Mouse (Mus musculus): Measurements from ENCODE around the gene Celsr3.
A peak's percentile ranks its signal among the peaks of the same experiment; 100 is the strongest.

Gene Celsr3

DNA sequence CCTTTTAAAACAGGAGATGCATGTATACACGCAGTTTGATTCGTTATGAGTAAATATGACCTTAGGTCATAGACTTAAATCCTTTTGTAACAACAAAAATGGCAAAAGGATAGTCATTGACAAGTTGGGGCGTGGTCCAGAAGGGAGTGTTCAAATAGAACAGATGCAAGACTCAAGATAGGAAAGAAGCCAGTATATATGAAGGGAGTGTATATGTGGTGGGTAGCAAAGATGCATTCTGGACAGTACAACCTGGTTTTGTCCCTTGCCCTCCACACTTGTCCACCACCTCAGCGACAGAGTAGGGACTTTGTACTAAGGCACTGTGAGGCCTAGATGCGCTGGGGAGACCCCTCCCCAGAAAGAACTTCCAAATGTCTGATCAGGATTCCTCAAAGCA lies 18.4 kb upstream of the Celsr3 start:
- no peak for DNase-seq

DNA sequence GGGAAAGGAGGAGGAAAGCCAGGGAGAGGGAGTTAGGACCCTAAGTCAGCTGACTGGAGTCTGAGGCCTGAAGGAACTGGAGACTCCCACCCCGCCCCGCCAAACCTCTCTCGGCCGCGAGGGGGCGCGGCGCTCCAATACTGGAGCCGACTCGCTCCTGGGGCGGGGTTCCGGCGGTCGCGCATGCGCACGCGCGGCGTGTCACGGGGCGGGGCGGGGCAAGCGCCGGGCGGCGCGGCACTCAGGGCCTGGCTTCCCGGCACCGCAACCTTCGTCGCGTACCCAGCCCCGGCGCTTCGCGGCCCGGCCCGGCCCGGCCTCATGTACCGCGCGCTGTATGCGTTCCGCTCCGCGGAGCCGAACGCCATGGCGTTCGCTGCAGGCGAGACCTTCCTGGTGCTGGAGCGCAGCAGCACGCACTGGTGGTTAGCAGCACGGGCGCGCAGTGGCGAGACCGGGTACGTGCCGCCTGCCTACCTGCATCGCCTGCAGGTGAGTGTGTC lies 17.9 kb upstream of the Celsr3 start, which contains the start of gene Nckipsd:
Nckipsd (plus strand) TSS at position 206 of the 503 bp plus-strand sequence.
- DNase-seq: peak; percentile 94

GRCm38 (mm10) chr9:108809188-108809587 lies 16.9 kb upstream of the Celsr3 start:
- peak; percentile 49 for DNase-seq

- peak; percentile 19 for DNase-seq
These were observed 16.4 kb upstream of the Celsr3 start for GRCm38 (mm10) chr9:108809723-108810122.

GRCm38 (mm10) chr9:108810516-108810915 lies 15.6 kb upstream of the Celsr3 start:
- peak; percentile 47 for DNase-seq

DNA sequence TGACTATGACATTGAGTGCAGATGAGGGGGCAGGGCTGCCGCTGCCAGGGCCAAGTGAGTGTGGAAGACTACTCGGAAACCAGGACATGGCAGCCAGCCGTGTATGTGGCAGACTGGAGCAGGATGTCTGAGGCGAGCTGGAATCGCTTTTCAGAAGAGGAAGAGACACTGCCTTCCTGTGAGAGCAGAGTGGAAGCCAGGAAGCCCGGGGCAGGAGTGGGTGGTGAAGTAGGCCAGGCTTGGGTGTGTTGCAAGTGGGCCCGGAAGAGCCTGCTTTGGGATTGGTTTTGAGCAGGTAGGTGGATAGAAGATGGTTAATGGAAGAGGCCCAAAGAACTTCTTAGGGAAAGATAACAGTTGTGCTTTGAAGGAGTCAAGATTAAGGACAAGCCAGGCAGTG lies 10.6 kb upstream of the Celsr3 start:
- DNase-seq: peak; percentile 13

DNA sequence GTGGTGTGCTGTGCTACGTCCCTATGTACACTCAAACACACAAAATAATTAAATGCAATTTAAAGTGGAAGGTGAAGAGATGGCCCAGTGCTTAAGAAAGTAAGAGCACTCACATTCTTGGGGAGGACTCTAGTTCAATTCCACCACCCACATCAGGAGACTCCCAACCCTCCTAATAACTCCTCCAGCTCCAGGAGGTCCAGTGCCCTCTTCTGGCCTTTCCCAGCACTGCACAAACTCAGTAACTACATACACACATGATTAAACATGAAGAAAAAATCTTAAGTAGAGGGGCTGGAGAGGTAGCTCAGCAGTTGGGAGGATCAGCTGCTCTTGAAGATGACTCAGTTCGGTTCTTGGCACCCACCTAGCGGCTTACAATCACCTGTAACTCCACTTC lies 6.6 kb upstream of the Celsr3 start:
- peak; percentile 63 for DNase-seq

- DNase-seq: no peak
These were observed 6.0 kb upstream of the Celsr3 start for GRCm38 (mm10) chr9:108820077-108820476.

- no peak for DNase-seq
These were observed 1.9 kb upstream of the Celsr3 start for GRCm38 (mm10) chr9:108824144-108824685.

DNA sequence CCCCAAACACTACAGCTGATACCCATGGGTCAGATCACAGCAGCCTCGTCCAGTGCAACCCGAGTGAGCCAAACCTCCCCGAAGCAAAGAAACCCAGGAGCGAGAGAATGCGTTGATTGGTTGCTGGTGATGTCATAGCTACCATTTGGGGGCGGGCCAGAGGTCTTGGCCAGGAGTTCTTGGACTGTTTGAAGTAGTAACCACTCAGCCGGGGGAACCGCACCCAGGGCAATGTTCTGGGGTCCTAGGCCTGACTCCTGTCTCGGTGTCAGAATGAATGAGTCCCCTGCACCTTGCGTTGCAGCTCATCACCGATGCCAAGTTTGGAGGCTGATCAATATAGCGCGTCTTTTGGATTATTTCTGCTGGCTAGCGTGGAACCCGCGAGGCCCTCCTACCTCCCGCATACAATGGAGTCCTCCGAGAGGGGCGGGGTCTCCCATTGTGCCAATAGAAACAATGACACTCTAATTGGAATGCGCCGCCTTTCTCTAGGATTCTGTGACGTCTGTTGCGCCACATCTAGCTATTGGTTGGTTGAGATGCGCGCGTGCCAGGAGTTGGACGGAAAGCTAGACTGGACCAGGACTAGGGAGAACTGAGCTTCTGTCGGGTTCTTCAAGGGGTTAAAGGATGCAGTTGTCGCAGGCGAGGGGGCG lies 1.2 kb upstream of the Celsr3 start:
- peak; percentile 99 for DNase-seq

GRCm38 (mm10) chr9:108826700-108827340 lies 700 bp downstream of the Celsr3 start:
- peak; percentile 87 for DNase-seq

DNA sequence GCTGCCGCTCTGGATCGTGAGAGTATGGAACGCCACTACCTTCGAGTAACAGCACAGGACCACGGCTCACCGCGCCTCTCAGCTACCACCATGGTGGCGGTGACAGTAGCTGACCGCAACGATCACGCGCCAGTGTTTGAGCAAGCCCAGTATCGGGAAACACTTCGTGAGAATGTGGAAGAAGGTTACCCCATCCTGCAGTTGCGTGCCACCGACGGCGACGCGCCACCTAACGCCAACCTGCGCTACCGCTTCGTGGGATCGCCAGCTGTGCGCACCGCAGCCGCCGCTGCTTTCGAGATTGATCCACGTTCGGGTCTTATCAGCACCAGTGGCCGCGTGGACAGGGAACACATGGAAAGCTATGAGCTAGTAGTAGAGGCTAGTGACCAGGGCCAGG lies 1.3 kb downstream of the Celsr3 start:
- DNase-seq: peak; percentile 62

GRCm38 (mm10) chr9:108827906-108828305 lies 1.8 kb downstream of the Celsr3 start:
- DNase-seq: peak; percentile 68

DNA sequence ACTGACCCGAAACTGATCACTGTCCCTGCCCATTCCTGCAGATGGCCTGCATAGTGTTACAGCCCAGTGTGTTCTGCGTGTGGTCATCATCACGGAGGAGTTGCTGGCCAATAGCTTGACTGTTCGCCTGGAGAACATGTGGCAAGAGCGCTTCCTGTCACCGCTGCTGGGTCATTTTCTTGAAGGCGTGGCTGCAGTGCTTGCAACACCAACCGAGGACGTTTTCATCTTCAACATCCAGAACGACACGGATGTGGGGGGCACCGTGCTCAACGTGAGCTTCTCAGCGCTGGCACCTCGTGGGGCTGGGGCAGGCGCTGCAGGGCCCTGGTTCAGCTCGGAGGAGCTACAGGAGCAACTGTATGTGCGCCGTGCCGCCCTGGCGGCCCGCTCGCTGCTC lies 5.5 kb downstream of the Celsr3 start:
- no peak for DNase-seq

- peak; percentile 90 for DNase-seq
These were observed 6.4 kb downstream of the Celsr3 start for GRCm38 (mm10) chr9:108832390-108833108.

- peak; percentile 89 for DNase-seq
These were observed 16.9 kb downstream of the Celsr3 start for GRCm38 (mm10) chr9:108842989-108843388.

GRCm38 (mm10) chr9:108845390-108845789 lies 19.3 kb downstream of the Celsr3 start:
- no peak for DNase-seq

GRCm38 (mm10) chr9:108847374-108847773 lies 21.3 kb downstream of the Celsr3 start:
- DNase-seq: no peak

GRCm38 (mm10) chr9:108848419-108848818 lies 22.3 kb downstream of the Celsr3 start:
- DNase-seq: no peak

- DNase-seq: no peak
These were observed 26.9 kb downstream of the Celsr3 start, which contains the start of gene Slc26a6 for GRCm38 (mm10) chr9:108852976-108853375. Gene Slc26a6, plus strand, starts transcription at chr9:108853283.

- peak; percentile 96 for DNase-seq
These were observed 27.6 kb downstream of the Celsr3 start for GRCm38 (mm10) chr9:108853635-108854240.

- peak; percentile 89 for DNase-seq
These were observed 28.1 kb downstream of the Celsr3 start for GRCm38 (mm10) chr9:108854241-108854696.

- no peak for DNase-seq
These were observed 29.2 kb downstream of the Celsr3 start for GRCm38 (mm10) chr9:108855335-108855734.

Measured in cerebellum, adult 9-11 months (tissue).